Mouse (Mus musculus): ENCODE data around the gene Adat1. TPM values are rescaled to one million over a fixed set of nuclear protein-coding genes. Genes with fewer than 3 reads are reported as not detected.

Gene Adat1
- polyA plus RNA-seq, 1 experiment: 22.3 TPM

DNA sequence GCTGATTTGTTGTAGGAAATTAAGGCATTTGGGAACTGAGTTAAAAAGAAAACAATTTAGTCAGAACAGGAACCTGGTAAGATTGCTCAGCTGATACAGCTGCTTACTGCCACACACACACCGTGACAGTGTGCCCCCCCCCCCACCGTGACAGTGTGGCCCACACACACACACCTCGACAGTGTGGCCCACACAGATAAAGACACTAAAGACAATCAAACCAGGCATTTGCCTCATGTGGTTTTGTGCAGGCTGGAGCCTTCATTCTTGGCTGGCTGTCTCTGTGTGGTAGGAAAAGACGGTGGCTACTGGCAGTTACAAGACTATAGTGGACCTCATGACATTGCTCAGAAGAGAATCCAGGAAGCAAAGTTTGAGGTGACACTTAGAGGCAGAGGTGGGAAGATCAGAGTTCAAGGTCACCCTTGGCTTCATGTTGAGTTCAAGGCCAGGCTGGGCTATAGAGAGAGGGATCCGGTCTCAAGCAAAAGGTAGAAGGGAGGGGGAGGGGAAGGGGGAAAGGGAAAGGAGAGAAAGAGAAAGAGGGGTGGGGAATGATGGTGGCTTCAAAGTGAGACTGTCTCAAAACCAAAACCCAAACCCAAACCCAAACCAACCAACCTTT, 24.7 kb downstream of the Adat1 start:
- Histone ChIP-seq H3K4me1 (ENCODE audit: control insufficient read depth, insufficient read depth, low read length) (peaks cover 2% of the 10 kb centered on the region), H3K27me3 (ENCODE audit: control insufficient read depth, insufficient read depth, low read length, poor library complexity, severe bottlenecking) (no peaks in the 10 kb centered on the region), H3K4me3 (ENCODE audit: low read depth, low read length) (no peak overlapping the region), H3K9ac (ENCODE audit: low read depth, poor library complexity, severe bottlenecking) (no peak overlapping the region), H3K36me3 (ENCODE audit: control insufficient read depth, insufficient read depth, low read length, poor library complexity, severe bottlenecking) (peaks cover 28% of the 10 kb centered on the region), H3K9me3 (replicated peaks; ENCODE audit: control insufficient read depth, insufficient read depth, low read length, poor library complexity, severe bottlenecking) (no peaks in the 10 kb centered on the region), H3K27ac (ENCODE audit: insufficient read depth, low read length) (peak overlapping the region; percentile 14; the same call in 1 of the 2 replicates)
- TF ChIP-seq POLR2A (IDR thresholded peaks at IDR 0.05; ENCODE audit: insufficient read depth, low read length) (no peak), EP300 (IDR thresholded peaks at IDR 0.05; ENCODE audit: insufficient read depth, low read depth, low read length) (no peak), CTCF (IDR thresholded peaks at IDR 0.05; ENCODE audit: low read depth, low read length) (no peak)

DNA sequence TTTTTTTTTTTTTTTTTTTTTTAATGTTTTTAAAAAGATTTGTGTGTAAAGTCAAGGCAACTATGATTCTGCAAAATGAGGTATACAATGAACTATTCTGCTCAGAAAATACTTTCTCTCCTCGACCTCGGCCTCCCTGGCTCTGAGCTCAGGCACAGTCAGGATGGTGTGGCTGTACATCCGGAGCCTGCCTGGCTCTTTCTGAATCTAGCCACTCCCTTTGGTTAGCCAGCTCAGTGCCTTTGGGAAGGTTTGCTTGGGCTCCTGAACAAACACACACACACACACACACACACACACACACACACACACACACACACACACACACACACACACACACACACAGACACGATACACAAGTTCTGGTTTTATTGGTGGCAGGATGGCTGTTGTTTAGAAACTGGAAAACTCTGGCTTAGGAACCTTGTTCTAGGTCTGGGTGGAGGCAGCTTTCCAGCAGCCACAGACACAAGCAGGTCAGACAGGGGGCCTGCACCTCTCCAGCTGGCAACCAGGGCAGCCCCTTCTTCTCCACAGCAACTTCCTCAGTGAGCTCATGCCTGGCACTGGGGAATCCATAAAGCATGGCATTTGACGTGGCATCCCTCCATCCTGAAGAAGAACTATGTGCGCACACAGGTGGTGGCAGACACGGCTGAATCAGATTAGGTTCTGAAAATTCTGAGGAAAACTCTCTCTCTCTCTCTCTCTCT, 27.1 kb downstream of the Adat1 start:
- Histone ChIP-seq H3K27me3 (ENCODE audit: control insufficient read depth, insufficient read depth, low read length, poor library complexity, severe bottlenecking) (no peaks in the 10 kb centered on the region), H3K9ac (ENCODE audit: low read depth, poor library complexity, severe bottlenecking) (no peak overlapping the region), H3K36me3 (ENCODE audit: control insufficient read depth, insufficient read depth, low read length, poor library complexity, severe bottlenecking) (peaks cover 12% of the 10 kb centered on the region; the same call in 1 of the 2 replicates), H3K27ac (ENCODE audit: insufficient read depth, low read length) (peak overlapping the region; percentile 87), H3K4me1 (ENCODE audit: control insufficient read depth, insufficient read depth, low read length) (peaks cover 5% of the 10 kb centered on the region), H3K9me3 (replicated peaks; ENCODE audit: control insufficient read depth, insufficient read depth, low read length, poor library complexity, severe bottlenecking) (no peaks in the 10 kb centered on the region), H3K4me3 (ENCODE audit: low read depth, low read length) (no peak overlapping the region)
- TF ChIP-seq POLR2A (IDR thresholded peaks at IDR 0.05; ENCODE audit: insufficient read depth, low read length): no peak
- no peak for TF ChIP-seq CTCF (IDR thresholded peaks at IDR 0.05; ENCODE audit: low read depth, low read length)
- TF ChIP-seq EP300 (IDR thresholded peaks at IDR 0.05; ENCODE audit: insufficient read depth, low read depth, low read length): no peak

DNA sequence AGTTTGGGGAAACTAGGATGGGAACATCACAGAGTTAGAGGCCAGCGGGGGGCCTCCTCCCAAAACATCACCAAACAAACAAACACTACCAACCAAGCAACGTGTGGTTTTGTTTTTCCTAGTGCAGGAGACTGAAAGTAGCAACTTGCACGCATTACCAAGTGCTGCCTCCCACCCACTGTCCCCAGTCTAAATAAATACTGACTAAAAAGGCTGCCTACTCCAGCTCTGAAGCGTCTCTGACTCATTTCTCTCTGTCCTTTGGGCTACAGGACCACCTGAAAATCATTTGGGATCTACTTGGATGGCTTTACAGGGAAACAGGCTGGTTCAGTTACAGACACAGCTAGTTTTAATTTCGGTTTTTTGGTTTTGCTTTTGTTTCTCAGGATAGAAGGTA, 27.8 kb downstream of the Adat1 start:
- H3K27me3 ChIP-seq (ENCODE audit: control insufficient read depth, insufficient read depth, low read length, poor library complexity, severe bottlenecking): no peaks in the 10 kb centered on the region
- no peak for TF ChIP-seq POLR2A (IDR thresholded peaks at IDR 0.05; ENCODE audit: insufficient read depth, low read length)
- no peak for TF ChIP-seq EP300 (IDR thresholded peaks at IDR 0.05; ENCODE audit: insufficient read depth, low read depth, low read length)
- no peak for TF ChIP-seq CTCF (IDR thresholded peaks at IDR 0.05; ENCODE audit: low read depth, low read length)
- H3K27ac ChIP-seq (ENCODE audit: insufficient read depth, low read length): peak overlapping the region; percentile 74
- no peak overlapping the region for H3K9ac ChIP-seq (ENCODE audit: low read depth, poor library complexity, severe bottlenecking)
- peaks cover 7% of the 10 kb centered on the region for H3K4me1 ChIP-seq (ENCODE audit: control insufficient read depth, insufficient read depth, low read length)
- H3K4me3 ChIP-seq (ENCODE audit: low read depth, low read length): no peak overlapping the region
- peaks cover 12% of the 10 kb centered on the region for H3K36me3 ChIP-seq (ENCODE audit: control insufficient read depth, insufficient read depth, low read length, poor library complexity, severe bottlenecking)
- H3K9me3 ChIP-seq (replicated peaks; ENCODE audit: control insufficient read depth, insufficient read depth, low read length, poor library complexity, severe bottlenecking): no peaks in the 10 kb centered on the region

DNA sequence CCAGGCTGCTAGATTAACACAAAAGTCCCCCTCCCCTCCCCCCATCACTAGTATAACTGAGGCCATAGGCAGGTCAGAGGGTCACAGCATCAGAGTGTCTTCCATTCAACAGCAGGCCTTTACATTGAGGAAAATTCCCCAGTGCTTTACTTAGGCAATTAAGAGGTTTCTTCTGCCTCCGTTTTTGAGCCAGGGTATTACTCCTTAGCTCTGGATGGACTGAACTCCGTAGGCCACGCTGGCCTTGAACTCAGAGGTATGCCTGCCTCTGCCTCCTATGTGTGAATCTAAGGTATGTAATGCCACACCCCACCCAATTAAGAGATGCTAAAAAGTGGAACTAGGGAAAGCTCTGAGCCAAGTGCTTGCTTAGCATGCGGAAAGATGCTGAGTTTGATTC, 28.6 kb downstream of the Adat1 start:
- H3K27ac ChIP-seq (ENCODE audit: insufficient read depth, low read length): peak overlapping the region; percentile 81

DNA sequence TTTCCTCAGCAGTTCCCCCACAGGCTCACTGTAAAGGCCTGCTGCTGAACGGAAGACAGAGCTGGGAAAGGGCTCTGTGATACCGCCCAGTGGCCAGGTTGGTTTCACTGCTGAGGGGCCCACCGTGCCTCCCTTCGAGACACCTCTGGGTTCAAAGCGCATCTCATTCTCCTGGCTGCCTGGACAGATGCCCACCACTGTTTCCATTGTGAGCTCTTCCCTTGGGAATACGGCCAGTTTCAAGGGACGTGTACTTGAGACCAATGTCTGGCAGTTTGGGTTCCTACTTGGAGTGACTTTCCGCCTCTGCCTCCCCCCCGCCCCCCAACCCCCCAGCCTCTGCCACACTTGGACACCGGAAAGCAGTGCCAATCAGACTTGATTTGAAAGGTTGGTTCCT, 29.0 kb downstream of the Adat1 start:
- no peaks in the 10 kb centered on the region for H3K9me3 ChIP-seq (replicated peaks; ENCODE audit: control insufficient read depth, insufficient read depth, low read length, poor library complexity, severe bottlenecking)
- no peaks in the 10 kb centered on the region for H3K27me3 ChIP-seq (ENCODE audit: control insufficient read depth, insufficient read depth, low read length, poor library complexity, severe bottlenecking)
- H3K36me3 ChIP-seq (ENCODE audit: control insufficient read depth, insufficient read depth, low read length, poor library complexity, severe bottlenecking): peaks cover 15% of the 10 kb centered on the region
- no peak overlapping the region for H3K4me3 ChIP-seq (ENCODE audit: low read depth, low read length)
- no peak for TF ChIP-seq EP300 (IDR thresholded peaks at IDR 0.05; ENCODE audit: insufficient read depth, low read depth, low read length)
- H3K27ac ChIP-seq (ENCODE audit: insufficient read depth, low read length): peak overlapping the region; percentile 81
- no peak overlapping the region for H3K9ac ChIP-seq (ENCODE audit: low read depth, poor library complexity, severe bottlenecking)
- peaks cover 7% of the 10 kb centered on the region for H3K4me1 ChIP-seq (ENCODE audit: control insufficient read depth, insufficient read depth, low read length)

More for the DNA sequence above, 28.6 kb downstream of the Adat1 start:
- peaks cover 15% of the 10 kb centered on the region for H3K36me3 ChIP-seq (ENCODE audit: control insufficient read depth, insufficient read depth, low read length, poor library complexity, severe bottlenecking)
- H3K9ac ChIP-seq (ENCODE audit: low read depth, poor library complexity, severe bottlenecking): no peak overlapping the region
- H3K9me3 ChIP-seq (replicated peaks; ENCODE audit: control insufficient read depth, insufficient read depth, low read length, poor library complexity, severe bottlenecking): no peaks in the 10 kb centered on the region
- no peaks in the 10 kb centered on the region for H3K27me3 ChIP-seq (ENCODE audit: control insufficient read depth, insufficient read depth, low read length, poor library complexity, severe bottlenecking)
- no peak for TF ChIP-seq EP300 (IDR thresholded peaks at IDR 0.05; ENCODE audit: insufficient read depth, low read depth, low read length)
- TF ChIP-seq CTCF (IDR thresholded peaks at IDR 0.05; ENCODE audit: low read depth, low read length): no peak
- no peak for TF ChIP-seq POLR2A (IDR thresholded peaks at IDR 0.05; ENCODE audit: insufficient read depth, low read length)
- peaks cover 7% of the 10 kb centered on the region for H3K4me1 ChIP-seq (ENCODE audit: control insufficient read depth, insufficient read depth, low read length)
- H3K4me3 ChIP-seq (ENCODE audit: low read depth, low read length): no peak overlapping the region

DNA sequence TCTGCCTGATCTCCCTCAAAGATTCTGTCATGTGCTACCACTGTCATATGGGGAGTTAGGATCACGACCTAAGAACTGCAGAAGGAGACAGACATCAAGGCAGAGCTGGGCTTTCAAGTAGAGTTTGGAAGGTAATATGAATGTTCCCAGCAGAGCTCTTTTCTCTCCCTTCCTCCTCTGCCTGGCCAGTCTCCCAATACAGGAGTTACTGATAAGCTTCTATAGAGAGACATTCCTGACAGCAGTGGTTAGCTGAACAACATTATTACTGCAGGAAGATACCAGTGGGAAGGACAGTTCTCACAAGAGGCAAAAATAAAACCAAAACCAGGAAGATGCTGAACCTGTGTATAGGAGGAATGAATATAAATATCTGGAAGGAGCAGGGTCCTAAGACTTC, 29.5 kb downstream of the Adat1 start:
- Histone ChIP-seq H3K9ac (ENCODE audit: low read depth, poor library complexity, severe bottlenecking) (no peak overlapping the region), H3K27me3 (ENCODE audit: control insufficient read depth, insufficient read depth, low read length, poor library complexity, severe bottlenecking) (no peaks in the 10 kb centered on the region), H3K4me1 (ENCODE audit: control insufficient read depth, insufficient read depth, low read length) (peaks cover 7% of the 10 kb centered on the region), H3K27ac (ENCODE audit: insufficient read depth, low read length) (peak overlapping the region; percentile 49), H3K9me3 (replicated peaks; ENCODE audit: control insufficient read depth, insufficient read depth, low read length, poor library complexity, severe bottlenecking) (no peaks in the 10 kb centered on the region), H3K4me3 (ENCODE audit: low read depth, low read length) (no peak overlapping the region), H3K36me3 (ENCODE audit: control insufficient read depth, insufficient read depth, low read length, poor library complexity, severe bottlenecking) (peaks cover 12% of the 10 kb centered on the region; the same call in 1 of the 2 replicates)
- TF ChIP-seq EP300 (IDR thresholded peaks at IDR 0.05; ENCODE audit: insufficient read depth, low read depth, low read length) (no peak), CTCF (IDR thresholded peaks at IDR 0.05; ENCODE audit: low read depth, low read length) (no peak), POLR2A (IDR thresholded peaks at IDR 0.05; ENCODE audit: insufficient read depth, low read length) (no peak)
